Mouse (Mus musculus) heart, embryonic 15.5 days (tissue): Measurements from ENCODE around the gene Fbxw16. TPM values are rescaled to one million over a fixed set of nuclear protein-coding genes. Genes with fewer than 3 reads are reported as not detected.
"Not testable (repeated sequence)": the region's sequence is repeated elsewhere in the genome, so short reads cannot be mapped to it uniquely, and the experiment has no call there.

Experiments used
- ATAC-seq: fragments of 200-750 bp; cut with Nextera tagmentation; replicated peaks from 2 replicates; pipeline ENCODE4 v1.8.0; 2017; ENCODE audit warnings: low read depth, moderate TSS enrichment; ENCODE audit not compliant: insufficient number of reproducible peaks, insufficient read depth, low FRiP score
- H3K27ac ChIP-seq: fragments of 300-500 bp; sonication (generic); 2 replicates; pipeline ENCODE4 v1.5.1; 2015; ENCODE audit warnings: mild to moderate bottlenecking, inconsistent platforms
- H3K27me3 ChIP-seq: fragments of 300-500 bp; sonication (generic); 2 replicates; pipeline ENCODE4 v1.6.1; 2015; ENCODE audit warnings: inconsistent platforms
- H3K36me3 ChIP-seq: fragments of 300-500 bp; sonication (generic); 2 replicates; pipeline ENCODE4 v1.6.1; 2015; ENCODE audit warnings: mild to moderate bottlenecking, inconsistent platforms
- H3K4me1 ChIP-seq: fragments of 300-500 bp; sonication (generic); replicated peaks from 2 replicates; pipeline ENCODE4 v1.6.1; 2015; ENCODE audit warnings: inconsistent platforms
- H3K4me2 ChIP-seq: fragments of 300-500 bp; sonication (generic); 2 replicates; pipeline ENCODE4 v1.6.1; 2015; ENCODE audit warnings: inconsistent platforms, mild to moderate bottlenecking, moderate library complexity
- H3K4me3 ChIP-seq: fragments of 300-500 bp; sonication (generic); 2 replicates; pipeline ENCODE4 v1.5.1; 2015; ENCODE audit warnings: mild to moderate bottlenecking, inconsistent platforms
- H3K9ac ChIP-seq: fragments of 300-500 bp; sonication (generic); 2 replicates; pipeline ENCODE4 v1.6.1; 2015; ENCODE audit warnings: mild to moderate bottlenecking, inconsistent platforms
- H3K9me3 ChIP-seq: fragments of 300-500 bp; sonication (generic); replicated peaks from 2 replicates; pipeline ENCODE4 v1.6.1; 2016; ENCODE audit warnings: inconsistent platforms
- WGBS: fragments of 180-500 bp; shearing (Covaris S2); methylation state at CpG from one replicate; pipeline ENCODE4 v1.1.7; 2015; ENCODE audit warnings: mixed read lengths; 5-methylcytosine and 5-hydroxymethylcytosine counted together
- polyA plus RNA-seq: library from polyadenylated mRNA; unstranded; fragments of >200 nt; fragmentation: Nextera tagmentation; extraction: Ambion mirVana; gene quantifications from 2 replicates; pipeline ENCODE4 v1.2.1, GENCODE M21; 2015

The Fbxw16 gene
- polyA plus RNA-seq, result not detected in 2 replicates

DNA sequence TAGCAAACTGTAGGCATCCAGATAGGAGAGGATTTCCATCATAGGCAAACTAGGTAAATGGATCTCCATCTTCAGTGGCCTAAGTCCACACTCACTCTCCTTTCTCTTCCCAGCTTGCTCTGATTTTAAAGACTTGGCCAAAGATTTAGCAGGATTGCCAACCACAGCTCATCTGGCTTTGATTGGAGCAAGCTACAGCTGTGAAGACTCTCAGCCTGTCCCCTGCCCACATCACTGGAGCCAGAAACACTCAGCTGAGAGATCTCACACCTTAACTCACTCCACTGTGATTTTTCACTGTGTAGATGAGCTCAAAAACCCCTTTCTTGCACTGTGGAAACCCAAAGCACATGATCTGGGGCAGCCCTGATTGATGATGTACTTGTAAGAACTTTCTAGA lies at the start of gene Fbxw16:
TSS of gene Fbxw16 (minus strand) at position 101 of the 400 bp plus-strand sequence.
- H3K27ac ChIP-seq, result no peak within 1 kb of the TSS
- no peaks in the 10 kb centered on the region for H3K27me3 ChIP-seq
- no peak within 1 kb of the TSS for H3K4me2 ChIP-seq
- ATAC-seq, result no peak
- H3K4me3 ChIP-seq, result no peak within 1 kb of the TSS
- no peaks in the 10 kb centered on the region for H3K9me3 ChIP-seq
- no peaks in the 10 kb centered on the region for H3K4me1 ChIP-seq
- no peaks in the 10 kb centered on the region for H3K36me3 ChIP-seq
- no peak within 1 kb of the TSS for H3K9ac ChIP-seq

DNA sequence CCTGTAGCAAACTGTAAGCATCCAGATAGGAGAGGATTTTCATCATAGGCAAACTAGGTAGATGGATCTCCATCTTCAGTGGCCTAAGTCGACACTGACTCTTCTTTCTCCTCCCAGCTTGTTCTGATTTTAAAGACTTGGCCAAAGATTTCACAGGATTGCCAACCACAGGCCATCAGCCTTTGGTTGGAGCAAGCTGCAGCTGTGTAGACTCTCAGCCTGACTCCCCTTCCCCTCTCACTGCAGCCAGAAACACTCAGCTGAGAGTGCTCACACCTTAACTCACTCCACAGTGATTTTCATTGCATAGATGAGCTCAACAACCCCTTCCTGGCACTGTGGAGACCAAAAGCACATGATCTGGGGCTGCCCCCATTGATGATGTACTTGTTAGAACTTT lies 46.8 kb upstream of the Fbxw16 start, which contains the start of gene Fbxw19:
TSS of gene Fbxw19 (minus strand) at position 101 of the 400 bp plus-strand sequence.
- not testable (repeated sequence) for H3K4me2 ChIP-seq, H3K36me3 ChIP-seq, H3K27me3 ChIP-seq, H3K4me1 ChIP-seq, H3K27ac ChIP-seq, H3K4me3 ChIP-seq, H3K9me3 ChIP-seq, H3K9ac ChIP-seq, ATAC-seq
- WGBS, result 56% methylated on average over 1 of the region's 1 CpGs

DNA sequence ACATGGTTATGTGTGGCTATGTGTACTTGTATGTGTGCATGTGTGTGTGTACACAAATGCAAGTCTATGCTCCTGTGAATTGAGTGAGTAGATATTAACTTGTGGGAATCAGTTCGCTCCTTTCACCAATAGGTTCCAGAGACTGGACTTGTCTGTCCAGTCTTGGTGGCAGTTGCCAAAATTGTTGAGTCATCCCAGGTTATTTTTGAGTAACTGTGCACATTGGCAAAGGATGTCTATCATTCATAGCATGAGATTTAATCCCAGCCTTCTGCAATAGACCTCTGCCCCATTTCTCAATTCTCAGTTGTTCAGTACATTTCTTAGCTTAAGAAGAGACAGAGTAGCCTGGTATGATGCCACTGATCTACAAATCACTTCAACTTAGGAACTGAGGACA lies 16.0 kb downstream of the Fbxw16 start:
- H3K4me3 ChIP-seq, result no peak overlapping the region
- 83% methylated on average over 1 of the region's 1 CpGs for WGBS
- no peak overlapping the region for H3K9ac ChIP-seq
- no peaks in the 10 kb centered on the region for H3K27me3 ChIP-seq
- H3K9me3 ChIP-seq, result no peaks in the 10 kb centered on the region
- no peak overlapping the region for H3K4me2 ChIP-seq
- ATAC-seq, result no peak
- H3K27ac ChIP-seq, result no peak overlapping the region
- no peaks in the 10 kb centered on the region for H3K36me3 ChIP-seq
- no peaks in the 10 kb centered on the region for H3K4me1 ChIP-seq

- not testable (repeated sequence) for H3K4me2 ChIP-seq, H3K27ac ChIP-seq, H3K36me3 ChIP-seq, H3K4me3 ChIP-seq, H3K27me3 ChIP-seq, H3K9ac ChIP-seq, ATAC-seq, H3K4me1 ChIP-seq, H3K9me3 ChIP-seq
- WGBS, result 64% methylated on average over 4 of the region's 4 CpGs
Observed at GRCm38 (mm10) chr9:109404196-109404595, 44.7 kb downstream of the Fbxw16 start, which contains the start of gene Fbxw22. TSS of gene Fbxw22 (minus strand) at chr9:109404296.

Other genes starting within 250 kb of the Fbxw16 start
- gene Fbxw20, start 214.4 kb downstream of the Fbxw16 start, polyA plus RNA-seq, result not detected in 2 replicates
- gene Fbxw14, start 161.5 kb downstream of the Fbxw16 start, polyA plus RNA-seq, result not detected in 2 replicates
- not detected in 2 replicates for gene Fbxw28, start 109.5 kb downstream of the Fbxw16 start, polyA plus RNA-seq
- not detected in 2 replicates for gene Fbxw22, start 44.8 kb downstream of the Fbxw16 start, polyA plus RNA-seq
- gene Fbxw19, start 46.7 kb upstream of the Fbxw16 start, polyA plus RNA-seq, result not detected in 2 replicates
- not detected in 2 replicates for gene Fbxw15, start 119.1 kb upstream of the Fbxw16 start, polyA plus RNA-seq
- not detected in 2 replicates for gene Fbxw24, start 176.9 kb upstream of the Fbxw16 start, polyA plus RNA-seq
- gene Fbxw25, start 215.5 kb upstream of the Fbxw16 start, polyA plus RNA-seq, result not detected in 2 replicates